Mouse (Mus musculus) right cerebral cortex, postnatal 4 days (tissue): ENCODE data around the gene Tas2r130.
"Not testable (repeated sequence)": the region's sequence is repeated elsewhere in the genome, so short reads cannot be mapped to it uniquely, and the experiment has no call there.

Experiments used
- DNase-seq: peaks from one replicate; pipeline ENCODE4 v3.0.0-alpha.2; 2022

Gene Tas2r130

GRCm38 (mm10) chr6:131630812-131631211 lies at the start of gene Tas2r130:
TSS of gene Tas2r130 (minus strand) at chr6:131630912.
- no peak for DNase-seq

- no peak for DNase-seq
Measured at GRCm38 (mm10) chr6:131678786-131679185, 48.1 kb upstream of the Tas2r130 start, which contains the start of gene Tas2r106. TSS of gene Tas2r106 (minus strand) at chr6:131678886.

GRCm38 (mm10) chr6:131660049-131660448 lies 29.3 kb upstream of the Tas2r130 start, which contains the start of gene Tas2r107:
TSS of gene Tas2r107 (minus strand) at chr6:131660149.
- DNase-seq, result no peak

- DNase-seq, result not testable (repeated sequence)
Measured at GRCm38 (mm10) chr6:131609956-131610355, 20.8 kb downstream of the Tas2r130 start.

GRCm38 (mm10) chr6:131604821-131605220 lies 25.9 kb downstream of the Tas2r130 start:
- DNase-seq, result no peak
